Mouse (Mus musculus): ENCODE data around the gene Txnrd1. TPM values are rescaled to one million over a fixed set of nuclear protein-coding genes. Genes with fewer than 3 reads are reported as not detected.
A peak's percentile ranks its signal among the peaks of the same experiment; 100 is the strongest.

The Txnrd1 gene
- 35.0 and 53.5 TPM in 2 replicates for total RNA-seq (2014; rRNA removed; ENCODE audit: low replicate concordance)
- 28.0 and 30.4 TPM in 2 replicates for polyA plus RNA-seq (2015; fragmentation: Nextera tagmentation; extraction: Ambion mirVana)

- Histone ChIP-seq H3K9me3 (replicated peaks; ENCODE audit: control insufficient read depth, low read length) (no peaks in the 10 kb centered on the region), H3K27ac (ENCODE audit: low read depth) (no peak within 1 kb of the TSS), H3K27me3 (ENCODE audit: control insufficient read depth, insufficient read depth, low read length) (no peaks in the 10 kb centered on the region), H3K4me2 (ENCODE audit: low read depth, low read length) (no peak within 1 kb of the TSS), H3K9ac (replicated peaks; ENCODE audit: low read depth, low read length) (no peak within 1 kb of the TSS), H3K36me3 (replicated peaks; ENCODE audit: control insufficient read depth, insufficient read depth, low read length) (no peaks in the 10 kb centered on the region), H3K4me1 (ENCODE audit: control insufficient read depth, insufficient read depth) (no peaks in the 10 kb centered on the region), H3K4me3 (ENCODE audit: low read depth, low read length) (no peak within 1 kb of the TSS)
- no peak for DNase-seq (ENCODE audit: low spot score)
- no peak for ATAC-seq (ENCODE audit: insufficient read depth, low read depth)
- whole genome bisulfite sequencing: 67% methylated on average over 9 of the region's 9 CpGs
- TF ChIP-seq EP300 (IDR thresholded peaks at IDR 0.05; ENCODE audit: low read depth): no peak
- TF ChIP-seq CTCF (IDR thresholded peaks at IDR 0.05; ENCODE audit: low read depth): no peak
Measured at GRCm38 (mm10) chr10:82833926-82834325, at the start of gene Txnrd1. TSS of gene Txnrd1 (plus strand) at chr10:82833951.

- Histone ChIP-seq H3K27me3 (ENCODE audit: control insufficient read depth, insufficient read depth, low read length) (no peaks in the 10 kb centered on the region), H3K4me1 (ENCODE audit: control insufficient read depth, insufficient read depth) (no peaks in the 10 kb centered on the region), H3K4me3 (ENCODE audit: low read depth, low read length) (no peak overlapping the region), H3K27ac (ENCODE audit: low read depth) (no peak overlapping the region), H3K36me3 (replicated peaks; ENCODE audit: control insufficient read depth, insufficient read depth, low read length) (no peaks in the 10 kb centered on the region), H3K4me2 (ENCODE audit: low read depth, low read length) (no peak overlapping the region), H3K9me3 (replicated peaks; ENCODE audit: control insufficient read depth, low read length) (no peaks in the 10 kb centered on the region), H3K9ac (replicated peaks; ENCODE audit: low read depth, low read length) (no peak overlapping the region)
- ATAC-seq (ENCODE audit: insufficient read depth, low read depth) (no peak), DNase-seq (ENCODE audit: low spot score) (no peak)
- TF ChIP-seq CTCF (IDR thresholded peaks at IDR 0.05; ENCODE audit: low read depth): no peak
- TF ChIP-seq EP300 (IDR thresholded peaks at IDR 0.05; ENCODE audit: low read depth): no peak
Measured at GRCm38 (mm10) chr10:82789181-82789580, 44.6 kb upstream of the Txnrd1 start.

GRCm38 (mm10) chr10:82790504-82790903, 43.2 kb upstream of the Txnrd1 start:
- TF ChIP-seq EP300 (IDR thresholded peaks at IDR 0.05; ENCODE audit: low read depth) (no peak), CTCF (IDR thresholded peaks at IDR 0.05; ENCODE audit: low read depth) (no peak)
- WGBS: 81% methylated on average over 5 of the region's 5 CpGs
- no peak overlapping the region for H3K4me3 ChIP-seq (ENCODE audit: low read depth, low read length)

GRCm38 (mm10) chr10:82791713-82792112, 42.0 kb upstream of the Txnrd1 start:
- no peak for ATAC-seq (ENCODE audit: insufficient read depth, low read depth)
- H3K36me3 ChIP-seq (replicated peaks; ENCODE audit: control insufficient read depth, insufficient read depth, low read length): no peaks in the 10 kb centered on the region
- no peaks in the 10 kb centered on the region for H3K9me3 ChIP-seq (replicated peaks; ENCODE audit: control insufficient read depth, low read length)
- no peak for DNase-seq (ENCODE audit: low spot score)
- H3K4me3 ChIP-seq (ENCODE audit: low read depth, low read length): no peak overlapping the region
- H3K27me3 ChIP-seq (ENCODE audit: control insufficient read depth, insufficient read depth, low read length): no peaks in the 10 kb centered on the region
- no peak overlapping the region for H3K9ac ChIP-seq (replicated peaks; ENCODE audit: low read depth, low read length)
- TF ChIP-seq CTCF (IDR thresholded peaks at IDR 0.05; ENCODE audit: low read depth) (no peak), EP300 (IDR thresholded peaks at IDR 0.05; ENCODE audit: low read depth) (no peak)
- no peak overlapping the region for H3K4me2 ChIP-seq (ENCODE audit: low read depth, low read length)
- H3K4me1 ChIP-seq (ENCODE audit: control insufficient read depth, insufficient read depth): peaks cover 10% of the 10 kb centered on the region
- 94% methylated on average over 3 of the region's 3 CpGs for WGBS
- H3K27ac ChIP-seq (ENCODE audit: low read depth): no peak overlapping the region

More at GRCm38 (mm10) chr10:82790504-82790903, 43.2 kb upstream of the Txnrd1 start:
- H3K27me3 ChIP-seq (ENCODE audit: control insufficient read depth, insufficient read depth, low read length): no peaks in the 10 kb centered on the region
- no peaks in the 10 kb centered on the region for H3K9me3 ChIP-seq (replicated peaks; ENCODE audit: control insufficient read depth, low read length)
- peaks cover 6% of the 10 kb centered on the region for H3K4me1 ChIP-seq (ENCODE audit: control insufficient read depth, insufficient read depth)
- no peak overlapping the region for H3K27ac ChIP-seq (ENCODE audit: low read depth)
- H3K36me3 ChIP-seq (replicated peaks; ENCODE audit: control insufficient read depth, insufficient read depth, low read length): no peaks in the 10 kb centered on the region
- DNase-seq (ENCODE audit: low spot score): no peak
- H3K4me2 ChIP-seq (ENCODE audit: low read depth, low read length): no peak overlapping the region
- no peak overlapping the region for H3K9ac ChIP-seq (replicated peaks; ENCODE audit: low read depth, low read length)
- ATAC-seq (ENCODE audit: insufficient read depth, low read depth): no peak

GRCm38 (mm10) chr10:82792311-82792710, 41.4 kb upstream of the Txnrd1 start:
- ATAC-seq (ENCODE audit: insufficient read depth, low read depth): no peak
- Histone ChIP-seq H3K4me3 (ENCODE audit: low read depth, low read length) (no peak overlapping the region), H3K4me2 (ENCODE audit: low read depth, low read length) (no peak overlapping the region), H3K36me3 (replicated peaks; ENCODE audit: control insufficient read depth, insufficient read depth, low read length) (no peaks in the 10 kb centered on the region), H3K4me1 (ENCODE audit: control insufficient read depth, insufficient read depth) (peaks cover 10% of the 10 kb centered on the region), H3K9me3 (replicated peaks; ENCODE audit: control insufficient read depth, low read length) (no peaks in the 10 kb centered on the region), H3K27me3 (ENCODE audit: control insufficient read depth, insufficient read depth, low read length) (no peaks in the 10 kb centered on the region), H3K27ac (ENCODE audit: low read depth) (no peak overlapping the region), H3K9ac (replicated peaks; ENCODE audit: low read depth, low read length) (no peak overlapping the region)
- 67% methylated on average over 2 of the region's 2 CpGs for WGBS
- TF ChIP-seq EP300 (IDR thresholded peaks at IDR 0.05; ENCODE audit: low read depth): no peak
- TF ChIP-seq CTCF (IDR thresholded peaks at IDR 0.05; ENCODE audit: low read depth): no peak
- DNase-seq (ENCODE audit: low spot score): no peak

- no peaks in the 10 kb centered on the region for H3K9me3 ChIP-seq (replicated peaks; ENCODE audit: control insufficient read depth, low read length)
- H3K4me2 ChIP-seq (ENCODE audit: low read depth, low read length): peak overlapping the region; percentile 56
- peak; percentile 77 for ATAC-seq (ENCODE audit: insufficient read depth, low read depth)
- peak; percentile 44 for TF ChIP-seq CTCF (IDR thresholded peaks at IDR 0.05; ENCODE audit: low read depth)
- TF ChIP-seq EP300 (IDR thresholded peaks at IDR 0.05; ENCODE audit: low read depth): no peak
- H3K4me3 ChIP-seq (ENCODE audit: low read depth, low read length): peak overlapping the region; percentile 17; the same call in 1 of the 2 replicates
- H3K4me1 ChIP-seq (ENCODE audit: control insufficient read depth, insufficient read depth): peaks cover 10% of the 10 kb centered on the region
- peak; percentile 73 for DNase-seq (ENCODE audit: low spot score)
- no peak overlapping the region for H3K9ac ChIP-seq (replicated peaks; ENCODE audit: low read depth, low read length)
- peak overlapping the region; percentile 50 for H3K27ac ChIP-seq (ENCODE audit: low read depth)
- 14% methylated on average over 15 of the region's 15 CpGs for WGBS
- H3K36me3 ChIP-seq (replicated peaks; ENCODE audit: control insufficient read depth, insufficient read depth, low read length): no peaks in the 10 kb centered on the region
- H3K27me3 ChIP-seq (ENCODE audit: control insufficient read depth, insufficient read depth, low read length): no peaks in the 10 kb centered on the region
Measured at GRCm38 (mm10) chr10:82795071-82795731, 38.5 kb upstream of the Txnrd1 start.

Measured in heart, postnatal 0 days (tissue).